Mouse (Mus musculus): ENCODE measurements around the gene Bicra. TPM values are rescaled to one million over a fixed set of nuclear protein-coding genes. Genes with fewer than 3 reads are reported as not detected.

Gene Bicra
- total RNA-seq, 2 experiments from 2014 or later, result 11.4 to 17.3 TPM

- no peak for DNase-seq (ENCODE audit: low spot score in 2 of 2)
- intact Hi-C loops (cut with DNase I), result loop anchor here (5.0 kb wide), 1 partner anchor 47 kb away; no protein-coding TSS in a partner anchor
Observed at GRCm38 (mm10) chr7:16049576-16049915, 1.8 kb upstream of the Bicra start.

DNA sequence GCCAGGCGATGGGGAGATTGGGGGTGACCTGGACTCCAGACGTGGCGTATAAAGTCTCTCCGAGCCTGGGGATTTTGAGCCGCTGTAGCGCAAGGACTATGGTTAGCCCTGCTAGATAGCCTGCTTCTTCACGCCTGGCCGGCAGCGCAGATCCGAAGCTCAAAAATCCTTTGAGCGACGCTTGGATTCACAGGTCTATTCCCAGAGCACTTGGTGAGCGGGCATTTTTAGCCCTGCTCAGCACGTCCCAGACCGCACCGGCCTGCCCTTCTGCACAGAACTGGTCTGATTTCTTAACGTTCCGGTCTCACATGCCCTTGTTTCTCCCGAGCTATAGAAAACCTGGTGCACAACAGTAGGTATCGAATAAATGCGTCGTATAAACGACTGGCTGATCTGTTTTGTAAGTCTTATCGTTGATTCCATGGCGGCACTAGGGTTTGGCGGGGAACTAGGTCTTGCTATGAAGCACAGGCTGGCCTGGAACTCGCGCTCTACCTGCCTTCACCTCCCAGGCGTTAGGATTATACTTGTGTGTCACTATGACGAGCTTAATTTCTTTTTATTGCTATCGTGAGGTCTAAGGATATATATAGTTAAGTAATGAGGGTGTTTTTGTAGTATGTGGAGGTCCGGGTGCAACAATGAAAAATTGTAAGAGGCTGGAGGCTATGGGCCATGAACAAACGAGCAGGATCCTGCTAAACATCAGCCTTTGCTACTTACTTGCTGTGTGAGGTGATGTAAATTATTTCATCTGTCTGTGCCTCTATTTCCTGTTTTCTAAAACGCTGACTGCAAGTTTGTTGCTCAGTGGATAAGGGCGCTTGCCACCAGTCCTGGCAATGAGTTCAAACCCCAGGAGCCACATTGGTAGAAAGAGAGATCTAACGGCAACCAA is 1.2 kb upstream of the Bicra start:
- intact Hi-C loops (cut with DNase I), result loop anchor here (5.0 kb wide), 1 partner anchor 47 kb away; no protein-coding TSS in a partner anchor
- no peak for DNase-seq (ENCODE audit: low spot score in 2 of 2)

DNA sequence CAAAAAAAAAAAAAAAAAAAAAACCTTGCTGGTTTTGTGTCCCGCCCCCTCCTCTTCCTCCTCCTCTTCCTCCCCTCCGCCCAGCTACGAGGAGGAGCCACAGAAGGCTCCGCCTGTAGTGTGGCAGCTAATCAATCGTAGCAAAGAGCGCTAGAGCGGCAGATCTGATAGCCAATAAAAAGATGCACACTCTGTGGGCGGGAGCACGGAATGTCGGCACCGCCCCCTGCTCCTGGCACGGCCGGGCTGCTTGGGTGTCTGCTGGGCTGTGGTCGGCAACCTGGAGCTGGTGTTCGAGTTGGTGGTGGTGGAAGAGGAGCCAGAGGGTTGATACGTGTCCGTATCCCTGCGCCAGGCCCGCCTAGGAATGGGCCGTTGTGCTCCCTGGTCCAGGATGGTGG is 443 bp upstream of the Bicra start:
- intact Hi-C loops (cut with DNase I), result loop anchor here (5.0 kb wide), 1 partner anchor 46 kb away; no protein-coding TSS in a partner anchor
- DNase-seq (ENCODE audit: low spot score in 2 of 2), result peak; percentile 98

DNA sequence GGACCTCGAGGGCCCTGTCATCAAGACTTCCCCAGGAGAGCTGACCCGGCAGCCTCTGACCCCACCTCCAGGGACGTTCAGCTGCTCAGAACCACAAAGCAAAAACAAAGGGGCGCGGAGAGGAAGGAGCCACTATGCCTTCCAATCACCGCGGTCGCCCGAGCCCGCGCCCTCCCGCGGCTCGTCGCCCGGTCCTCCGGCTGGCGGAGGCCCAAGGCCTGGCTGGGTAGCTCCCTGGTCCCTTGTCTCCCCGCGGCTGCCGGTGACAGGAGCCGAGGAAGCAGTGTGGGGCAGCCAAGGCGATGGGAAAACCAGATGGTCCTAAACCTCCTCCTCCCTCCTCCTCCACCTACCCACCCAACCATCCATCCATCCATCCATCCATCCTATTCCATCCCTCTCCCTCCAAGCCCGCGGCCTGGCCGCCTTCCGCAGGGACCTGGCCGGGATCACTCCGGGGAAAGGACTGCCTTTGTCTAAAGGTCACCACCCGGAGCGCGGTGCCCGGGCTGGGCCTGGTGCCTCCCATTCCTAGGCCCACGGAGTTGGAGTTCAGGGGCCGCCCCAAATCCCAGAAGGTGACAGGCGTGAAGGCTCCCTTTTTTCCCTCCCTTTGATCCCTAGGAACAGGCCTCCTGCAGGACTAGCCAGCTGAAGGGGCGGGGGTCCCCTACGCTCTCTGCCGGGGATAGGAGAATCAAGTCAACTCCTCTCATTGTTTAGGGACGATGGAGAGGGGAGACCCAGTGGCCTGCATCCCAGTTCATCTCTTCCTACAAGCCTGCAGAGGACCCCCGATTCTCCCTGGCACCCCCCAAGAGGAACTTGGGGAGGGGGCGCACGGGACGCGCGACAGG is 1.0 kb downstream of the Bicra start:
- peak; percentile 77 to 81 for DNase-seq (ENCODE audit: low spot score in 2 of 2)
- intact Hi-C loops (cut with DNase I), result loop anchor here (5.0 kb wide), 1 partner anchor 44 kb away; no protein-coding TSS in a partner anchor

GRCm38 (mm10) chr7:16046101-16046480 is 1.6 kb downstream of the Bicra start:
- DNase-seq (ENCODE audit: low spot score in 2 of 2), result no peak
- intact Hi-C loops (cut with DNase I), result loop anchor here (5.0 kb wide), 1 partner anchor 44 kb away; no protein-coding TSS in a partner anchor

DNA sequence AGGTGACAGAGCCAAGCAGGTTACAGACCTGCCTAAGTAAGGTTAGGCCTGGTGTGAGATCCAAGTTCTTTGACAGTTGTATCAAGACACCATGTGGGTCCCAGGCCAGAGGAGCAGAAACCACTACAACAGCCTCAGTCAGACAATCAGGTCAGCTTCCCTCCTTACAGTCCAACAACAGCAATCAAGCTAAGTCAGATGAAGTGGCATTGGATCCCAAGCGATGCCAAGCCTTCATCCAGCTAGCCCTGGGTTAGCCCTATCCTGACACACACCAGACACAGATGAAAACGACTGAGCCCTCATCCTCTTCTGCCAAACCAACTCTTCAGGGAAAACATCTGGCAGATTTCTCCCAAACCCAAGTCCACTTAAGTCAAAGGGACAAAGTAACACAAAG is 2.2 kb downstream of the Bicra start:
- DNase-seq (ENCODE audit: low spot score in 2 of 2), result no peak
- intact Hi-C loops (cut with DNase I), result loop anchor here (5.0 kb wide), 1 partner anchor 43 kb away; no protein-coding TSS in a partner anchor

GRCm38 (mm10) chr7:16044531-16044930 is 3.2 kb downstream of the Bicra start:
- no peak for DNase-seq (ENCODE audit: low spot score in 2 of 2)
- intact Hi-C loops (cut with DNase I), result no loop called here

GRCm38 (mm10) chr7:16043861-16044435 is 3.8 kb downstream of the Bicra start:
- DNase-seq (ENCODE audit: low spot score in 2 of 2), result no peak
- intact Hi-C loops (cut with DNase I), result no loop called here

DNA sequence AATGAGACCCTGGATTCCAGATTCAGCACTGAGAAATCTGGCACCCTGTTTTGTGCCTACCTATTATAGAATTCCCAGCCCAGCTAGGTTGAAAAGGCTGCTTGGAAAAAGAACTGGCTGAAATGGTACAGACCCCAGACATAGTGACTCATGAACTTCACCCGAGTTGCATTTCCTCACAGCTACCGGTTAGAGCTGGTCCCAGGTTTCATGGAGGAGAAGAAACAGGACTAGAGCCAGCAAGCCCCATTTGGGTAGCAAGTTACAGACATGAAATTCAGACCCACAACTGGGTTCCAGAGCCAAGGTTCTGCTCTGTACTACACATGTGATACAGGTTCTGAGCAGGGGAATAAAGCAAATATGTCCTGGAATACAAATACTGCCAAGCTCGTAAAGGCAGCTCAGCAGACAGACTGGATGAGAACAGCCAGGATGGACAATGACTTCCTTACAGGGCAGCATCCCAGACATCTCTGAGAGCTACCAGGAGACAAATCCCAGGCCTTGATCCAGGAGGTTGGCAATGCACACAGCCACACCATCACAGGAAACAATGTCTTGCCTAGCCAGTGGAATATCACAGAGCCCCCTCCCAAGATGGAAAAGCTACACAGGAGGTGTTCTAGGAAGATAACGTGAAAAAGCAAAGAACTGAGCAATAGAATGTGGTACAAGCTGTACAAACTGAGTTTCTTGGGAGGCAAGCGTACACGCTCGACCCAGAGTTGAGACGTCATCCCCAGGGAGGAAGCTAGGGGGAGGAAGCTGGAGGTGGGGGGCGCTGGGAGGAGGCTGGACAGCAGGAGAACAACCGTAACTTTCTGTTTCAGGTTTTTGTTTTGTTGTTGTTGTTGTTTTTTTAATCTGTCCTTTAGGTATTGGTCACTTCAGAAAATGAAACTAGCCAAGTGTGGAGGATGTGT is 4.6 kb downstream of the Bicra start:
- no peak for DNase-seq (ENCODE audit: low spot score in 2 of 2)
- intact Hi-C loops (cut with DNase I), result no loop called here

GRCm38 (mm10) chr7:16041208-16041607 is 6.5 kb downstream of the Bicra start:
- DNase-seq (ENCODE audit: low spot score in 2 of 2), result no peak
- intact Hi-C loops (cut with DNase I), result no loop called here

GRCm38 (mm10) chr7:16039363-16039762 is 8.4 kb downstream of the Bicra start:
- intact Hi-C loops (cut with DNase I), result no loop called here
- no peak for DNase-seq (ENCODE audit: low spot score in 2 of 2)

DNA sequence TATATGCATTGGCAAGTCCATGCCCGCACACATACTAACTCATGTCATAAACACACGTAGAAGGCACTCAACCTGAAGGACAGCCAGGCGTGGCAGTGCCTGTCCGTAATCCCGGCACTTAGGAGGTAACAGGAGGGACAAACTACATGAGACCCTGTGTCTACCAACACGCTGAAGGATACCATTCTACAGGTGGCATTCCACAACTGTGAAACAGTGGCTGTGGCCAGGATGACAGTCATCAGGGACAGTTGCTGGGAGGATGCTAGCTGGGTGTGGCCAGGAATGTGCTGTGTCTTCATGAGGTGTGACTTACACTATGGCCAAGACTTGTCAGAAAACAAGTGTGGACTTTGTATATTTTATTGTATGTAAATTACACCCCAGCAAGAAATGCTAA is 10.7 kb downstream of the Bicra start:
- DNase-seq (ENCODE audit: low spot score in 2 of 2), result no peak
- intact Hi-C loops (cut with DNase I), result no loop called here

DNA sequence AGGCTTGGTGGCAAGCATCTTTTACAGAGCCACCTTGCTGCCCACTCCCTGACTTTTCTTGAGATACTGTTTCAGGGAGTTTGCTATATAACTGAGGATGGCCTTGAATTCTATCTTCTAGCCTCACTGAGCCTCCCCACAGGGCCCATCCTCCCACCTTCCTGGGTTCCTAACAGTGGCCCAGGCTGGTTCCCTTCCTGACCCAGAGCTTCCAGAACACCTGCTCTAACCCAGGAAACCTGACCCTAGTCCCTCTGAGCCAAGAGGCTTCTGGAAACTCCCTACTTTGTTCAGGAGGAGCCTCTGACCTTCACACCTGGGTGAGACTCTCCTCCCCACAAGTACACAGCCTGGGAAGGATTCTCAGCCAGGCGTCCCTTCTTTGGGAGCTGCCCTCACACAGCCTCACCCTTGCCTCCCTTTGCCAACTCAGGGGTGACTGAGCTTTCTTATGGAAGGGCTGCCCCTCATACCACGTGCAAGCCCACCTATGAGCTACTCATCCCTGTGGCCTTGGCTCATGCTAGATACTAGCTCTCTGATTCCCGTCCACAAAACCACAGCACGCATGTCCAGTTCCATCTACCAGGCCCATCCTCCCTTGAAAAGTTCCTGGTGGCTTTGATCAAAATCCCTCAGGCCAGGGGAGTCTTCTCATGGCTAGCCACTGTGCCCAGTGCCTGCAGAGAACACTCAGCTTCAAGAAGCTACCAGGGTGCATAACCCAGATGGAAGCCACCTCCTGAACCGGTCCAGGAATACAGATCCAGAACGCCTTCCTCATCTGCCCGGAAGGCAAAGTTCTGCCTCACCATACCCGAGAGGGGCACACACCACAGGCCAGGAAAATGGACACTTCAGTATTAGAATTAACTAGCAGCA is 13.9 kb downstream of the Bicra start:
- DNase-seq (ENCODE audit: low spot score in 2 of 2), result no peak
- intact Hi-C loops (cut with DNase I), result no loop called here

- intact Hi-C loops (cut with DNase I), result no loop called here
- no peak for DNase-seq (ENCODE audit: low spot score in 2 of 2)
Observed at GRCm38 (mm10) chr7:16033059-16033458, 14.7 kb downstream of the Bicra start.

DNA sequence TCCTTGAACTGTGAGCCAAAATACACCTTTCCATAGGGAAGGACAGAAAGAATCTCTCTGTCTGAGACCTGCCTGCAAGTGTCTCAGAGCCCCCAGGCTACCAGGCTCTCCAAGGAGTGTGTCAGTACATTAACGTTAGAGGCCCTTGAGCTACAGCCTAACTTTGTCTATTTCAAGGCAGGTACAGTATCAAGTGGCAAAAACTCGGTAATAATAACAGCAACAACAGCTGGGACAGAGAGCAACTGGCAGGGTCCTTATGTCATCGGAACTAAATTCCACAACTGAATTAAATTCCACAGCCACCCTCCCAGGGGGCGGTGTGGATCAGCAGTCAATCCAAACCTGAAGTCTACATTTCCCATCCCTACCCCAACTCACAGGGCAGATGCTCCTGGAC is 16.6 kb downstream of the Bicra start:
- intact Hi-C loops (cut with DNase I), result no loop called here
- no peak for DNase-seq (ENCODE audit: low spot score in 2 of 2)

DNA sequence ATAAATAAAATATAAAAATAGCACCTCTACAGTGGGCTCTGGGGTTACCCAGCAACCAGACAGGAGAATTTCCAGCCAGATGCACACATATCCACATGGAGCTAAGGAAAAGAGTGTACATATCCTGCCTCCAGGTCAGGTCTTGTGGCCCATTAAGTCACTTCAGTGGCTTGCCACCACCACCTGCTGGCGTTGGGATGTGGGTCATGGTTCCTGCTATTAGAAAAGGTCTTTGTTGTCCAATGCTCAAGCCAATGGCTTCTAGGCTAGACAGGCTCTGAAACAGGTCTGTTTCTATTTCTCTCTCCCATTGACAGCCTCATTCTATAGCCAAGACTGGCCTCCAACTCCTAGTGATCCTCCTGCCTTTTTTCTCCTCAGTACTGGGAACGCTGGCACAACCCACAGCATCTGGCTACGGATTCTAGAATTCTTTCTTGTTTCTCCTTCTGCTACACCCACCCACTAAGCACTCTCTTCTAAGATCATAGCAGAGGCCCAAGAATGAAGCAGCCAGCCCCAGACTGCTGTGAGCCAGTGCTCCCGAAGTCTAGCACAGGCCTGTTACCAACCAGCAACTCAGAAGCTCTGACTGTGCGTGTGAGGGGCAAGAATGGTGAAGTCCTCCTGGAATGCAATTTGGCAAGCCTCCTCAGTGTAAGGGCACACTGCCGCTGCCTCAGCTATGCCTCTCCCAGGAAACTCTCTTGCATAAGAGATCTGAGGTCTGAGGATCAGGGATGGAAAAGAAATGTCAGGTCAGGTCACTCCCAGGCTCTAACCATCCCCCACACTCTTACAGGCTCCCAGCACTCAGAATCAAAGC is 19.4 kb downstream of the Bicra start:
- intact Hi-C loops (cut with DNase I), result no loop called here

DNA sequence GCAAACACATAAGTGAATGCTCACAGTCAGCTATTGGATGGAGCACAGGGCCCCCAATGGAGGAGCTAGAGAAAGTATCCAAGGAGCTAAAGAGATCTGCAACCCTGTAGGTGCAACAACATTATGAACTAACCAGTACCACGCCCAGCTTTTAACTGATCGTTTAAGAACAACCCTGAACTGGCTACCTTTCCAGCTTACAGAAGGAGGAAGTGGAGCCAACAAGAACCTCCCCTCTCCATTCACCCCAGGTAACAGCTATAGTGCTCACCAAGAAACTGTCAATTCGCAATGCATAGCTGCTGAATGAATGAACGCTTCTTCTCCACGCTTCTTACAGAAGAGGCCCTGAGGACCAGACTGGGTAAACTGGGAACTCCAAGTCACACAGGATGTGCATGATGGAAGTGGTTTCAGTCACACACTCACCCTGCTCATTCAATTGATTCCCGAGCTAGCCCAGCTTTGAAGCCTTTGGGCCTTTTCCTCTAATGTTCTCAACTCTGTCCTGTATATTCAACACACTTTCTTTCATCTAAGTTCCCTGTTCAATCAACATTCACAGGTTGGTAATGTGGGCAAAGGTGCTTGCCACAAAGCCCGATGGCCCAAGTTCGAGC is 23.0 kb downstream of the Bicra start:
- intact Hi-C loops (cut with DNase I), result no loop called here
- DNase-seq (ENCODE audit: low spot score in 2 of 2), result no peak

More for the DNA sequence above, 19.4 kb downstream of the Bicra start:
- DNase-seq (ENCODE audit: low spot score in 2 of 2), result peak; percentile 48 to 63
